Mouse (Mus musculus) CH12.LX (cell line): ENCODE data around the gene Pde9a.

Source experiments
- CTCF ChIP-seq, 2 experiments: IDR thresholded peaks in 1 of 2; conservative IDR thresholded peaks in 1 of 2; 2 replicates each; pipeline ENCODE4 v1.5.1; 2011 to 2012; ENCODE audit warnings: low read depth in 2 of 2, low read length in 2 of 2, improper control_type of control experiment in 1 of 2, inconsistent platforms in 1 of 2, mild to moderate bottlenecking in 1 of 2, moderate library complexity in 1 of 2
- HCFC1 ChIP-seq: IDR thresholded peaks from 2 replicates; pipeline ENCODE4 v1.6.1; 2012; ENCODE audit warnings: low read depth, mild to moderate bottlenecking, inconsistent platforms, low read length, improper control_type of control experiment
- MEF2A ChIP-seq: IDR thresholded peaks from 2 replicates; pipeline ENCODE4 v1.6.1; 2014; ENCODE audit warnings: low read depth, mild to moderate bottlenecking, inconsistent platforms, low read length, improper control_type of control experiment, borderline replicate concordance
- MXI1 ChIP-seq: IDR thresholded peaks from 2 replicates; pipeline ENCODE4 v1.6.1; 2011; ENCODE audit warnings: mild to moderate bottlenecking, low read depth, low read length, improper control_type of control experiment
- POLR2A ChIP-seq: IDR thresholded peaks from 2 replicates; pipeline ENCODE4 v1.6.1; 2011; ENCODE audit warnings: low read depth, mild to moderate bottlenecking, improper control_type of control experiment, low read length
- SIN3A ChIP-seq: IDR thresholded peaks from 2 replicates; pipeline ENCODE4 v1.6.1; 2012; ENCODE audit warnings: low read length, improper control_type of control experiment, inconsistent platforms
- TBP ChIP-seq: conservative IDR thresholded peaks from 2 replicates; pipeline ENCODE4 v1.6.1; 2011; ENCODE audit warnings: low read depth, low read length, improper control_type of control experiment
- TCF12 ChIP-seq: IDR thresholded peaks from 2 replicates; pipeline ENCODE4 v1.6.1; 2014; ENCODE audit warnings: low read depth, mild to moderate bottlenecking, inconsistent platforms, low read length, improper control_type of control experiment
- USF2 ChIP-seq: conservative IDR thresholded peaks from 2 replicates; pipeline ENCODE4 v1.6.1; 2011; ENCODE audit warnings: low read depth, low read length, improper control_type of control experiment
- ZC3H11A ChIP-seq: IDR thresholded peaks from 2 replicates; pipeline ENCODE4 v1.6.1; 2012; ENCODE audit warnings: low read depth, mild to moderate bottlenecking, inconsistent platforms, low read length, improper control_type of control experiment

- TF ChIP-seq CTCF (conservative IDR thresholded peaks at IDR 0.05 in 1 of 2, IDR thresholded peaks at IDR 0.05 in 1 of 2; ENCODE audit: low read depth in 2 of 2, low read length in 2 of 2) (peak in 1 of 2 experiments; percentile 39; a peak in 2 of 4 replicates), TBP (no peak), POLR2A (no peak), TCF12 (no peak), MEF2A (no peak), HCFC1 (no peak), USF2 (no peak), MXI1 (no peak), SIN3A (no peak), ZC3H11A (no peak)
Measured at GRCm38 (mm10) chr17:31435934-31436813, 50.2 kb downstream of the Pde9a start.
